Mouse (Mus musculus): ENCODE measurements around the gene Spata16.

DNA sequence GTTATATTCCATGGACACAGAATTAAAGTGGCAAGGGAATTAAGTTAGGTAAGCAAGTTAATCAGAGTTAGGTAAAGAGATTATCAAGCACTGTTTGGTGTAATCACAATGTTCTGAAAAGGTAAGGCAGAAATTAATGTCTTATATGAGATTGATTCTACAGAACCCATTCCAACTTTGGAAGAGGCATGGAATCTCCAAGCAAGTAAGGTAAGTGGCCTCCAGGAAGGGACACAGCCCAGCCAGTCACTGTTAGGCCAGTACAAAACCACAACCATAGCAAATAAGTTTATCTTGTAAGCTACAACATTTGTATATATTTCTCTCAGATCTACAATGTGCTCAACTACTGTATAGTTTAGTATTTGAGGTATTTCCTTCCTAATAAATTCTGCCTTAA lies 391.1 kb downstream of the Spata16 start:
- no peak for TF ChIP-seq USF2 (conservative IDR thresholded peaks at IDR 0.05; ENCODE audit: low read depth, low read length)
- TF ChIP-seq TCF12 (IDR thresholded peaks at IDR 0.05; ENCODE audit: low read depth, low read length): no peak
- TF ChIP-seq MAX (IDR thresholded peaks at IDR 0.05; ENCODE audit: low read length): no peak
- TF ChIP-seq CTCF (conservative IDR thresholded peaks at IDR 0.05 in 1 of 2, IDR thresholded peaks at IDR 0.05 in 1 of 2; ENCODE audit: low read depth in 2 of 2, low read length in 2 of 2): no peak
- no peak for TF ChIP-seq POLR2A (IDR thresholded peaks at IDR 0.05; ENCODE audit: low read depth, low read length)
- no peak for TF ChIP-seq NELFE (IDR thresholded peaks at IDR 0.05; ENCODE audit: low read depth, low read length)
- no peak for TF ChIP-seq HCFC1 (IDR thresholded peaks at IDR 0.05; ENCODE audit: low read depth, low read length)
- TF ChIP-seq SMC3 (IDR thresholded peaks at IDR 0.05; ENCODE audit: low read depth, low read length): no peak
- no peak for TF ChIP-seq RCOR1 (conservative IDR thresholded peaks at IDR 0.05; ENCODE audit: low read depth, low read length)
- TF ChIP-seq MAFK (IDR thresholded peaks at IDR 0.05; ENCODE audit: insufficient replicate concordance, low read length): no peak
- TF ChIP-seq PAX5 (IDR thresholded peaks at IDR 0.05; ENCODE audit: low read length): no peak
- no peak for TF ChIP-seq TBP (conservative IDR thresholded peaks at IDR 0.05; ENCODE audit: low read depth, low read length)
- no peak for TF ChIP-seq MEF2A (IDR thresholded peaks at IDR 0.05; ENCODE audit: borderline replicate concordance, low read depth, low read length)
- no peak for TF ChIP-seq EP300 (IDR thresholded peaks at IDR 0.05; ENCODE audit: low read length)

Measured in CH12.LX (cell line).